Mouse (Mus musculus): ENCODE results near the gene Gsto1.

DNA sequence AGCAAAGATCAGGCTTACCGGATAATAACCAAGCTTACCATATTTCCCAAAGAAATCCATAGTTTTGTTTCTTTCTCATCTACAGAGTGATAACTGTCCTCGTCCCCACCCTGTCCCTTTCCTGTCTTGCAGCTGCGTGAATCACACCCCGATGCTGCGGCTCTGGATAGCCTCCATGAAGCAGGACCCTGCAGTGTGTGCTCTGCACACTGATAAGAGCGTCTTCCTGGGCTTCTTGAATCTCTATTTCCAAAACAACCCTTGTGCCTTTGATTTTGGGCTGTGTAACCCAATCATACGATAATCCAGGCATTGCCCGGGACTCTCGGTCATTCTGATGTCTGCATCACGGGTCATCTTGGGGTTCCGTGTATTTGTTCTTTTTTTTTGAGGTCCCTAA is 31.1 kb downstream of the Gsto1 start:
- TF ChIP-seq CTCF (IDR thresholded peaks at IDR 0.05; ENCODE audit: borderline replicate concordance, insufficient read depth, low read depth, low read length) (no peak), POLR2A (IDR thresholded peaks at IDR 0.05; ENCODE audit: borderline replicate concordance, insufficient read depth, low read length) (no peak)

Data from cerebellum, adult 2 months (tissue).